In genomic region chr14:98520966-98521365, GRCm38 (mm10) we compare ENCODE assay signal across 31 mouse cellular contexts.
"Had no signal": no experiment of that assay in that cellular context is flagged by ENCODE, and none has a peak within 500 bp of the region (broad histone marks: within the 10 kb centered on the region; RNA-seq: fewer than 3 reads in every experiment).

No protein-coding gene starts in this region.

- H3K36me3 ChIP-seq: limb, embryonic 10.5 days; limb, embryonic 12.5 days; limb, embryonic 13.5 days; limb, embryonic 15.5 days; liver, embryonic 12.5 days; liver, embryonic 13.5 days; liver, embryonic 15.5 days; lung, embryonic 15.5 days; midbrain, embryonic 10.5 days; midbrain, embryonic 12.5 days; midbrain, embryonic 13.5 days; midbrain, embryonic 15.5 days; neural tube, embryonic 12.5 days had no signal

- H3K4me2 ChIP-seq: limb, embryonic 12.5 days; limb, embryonic 13.5 days; limb, embryonic 15.5 days; liver, embryonic 11.5 days; liver, embryonic 12.5 days; liver, embryonic 13.5 days; liver, embryonic 15.5 days; lung, embryonic 14.5 days; lung, embryonic 15.5 days; midbrain, embryonic 11.5 days; midbrain, embryonic 12.5 days; midbrain, embryonic 13.5 days; midbrain, embryonic 15.5 days; neural tube, embryonic 12.5 days had no signal

- H3K27ac ChIP-seq: left cerebral cortex, adult 2 months; limb, embryonic 10.5 days; limb, embryonic 12.5 days; limb, embryonic 13.5 days; limb, embryonic 15.5 days; liver, embryonic 12.5 days; liver, embryonic 13.5 days; liver, embryonic 14.5 days; liver, embryonic 15.5 days; lung, embryonic 15.5 days; macrophage; midbrain, embryonic 10.5 days; midbrain, embryonic 12.5 days; midbrain, embryonic 13.5 days; midbrain, embryonic 15.5 days; neural tube, embryonic 12.5 days had no signal

- H3K4me3 ChIP-seq: left cerebral cortex, adult 2 months; limb, embryonic 10.5 days; limb, embryonic 12.5 days; limb, embryonic 13.5 days; limb, embryonic 15.5 days; liver, embryonic 12.5 days; liver, embryonic 13.5 days; liver, embryonic 15.5 days; lung, embryonic 15.5 days; megakaryocyte, embryonic 14.5 days; midbrain, embryonic 10.5 days; midbrain, embryonic 12.5 days; midbrain, embryonic 13.5 days; midbrain, embryonic 15.5 days; myocyte; neural tube, embryonic 12.5 days had no signal

- ATAC-seq: liver, embryonic 12.5 days; liver, postnatal 0 days; midbrain, embryonic 13.5 days; midbrain, embryonic 15.5 days; midbrain, embryonic 16.5 days had no signal

- H3K9me3 ChIP-seq: limb, embryonic 10.5 days; limb, embryonic 12.5 days; limb, embryonic 13.5 days; limb, embryonic 15.5 days; liver, embryonic 12.5 days; liver, embryonic 13.5 days; liver, embryonic 15.5 days; lung, embryonic 15.5 days; megakaryocyte, embryonic 14.5 days; midbrain, embryonic 10.5 days; midbrain, embryonic 12.5 days; midbrain, embryonic 13.5 days; midbrain, embryonic 15.5 days; neural tube, embryonic 12.5 days had no signal

- DNase-seq: left cerebral cortex, postnatal 4 days; liver; liver, embryonic 13.5 days; liver, postnatal 0 days; lung, adult 2 months; lung, embryonic 14.5 days; lung, postnatal 10 days; lung, postnatal 14 days; lung, postnatal 36 days; lung, postnatal 4 days; midbrain, embryonic 14.5 days had no signal

- H3K4me1 ChIP-seq: limb, embryonic 15.5 days; liver, embryonic 12.5 days; liver, embryonic 13.5 days; liver, embryonic 15.5 days; lung, embryonic 15.5 days; megakaryocyte, embryonic 14.5 days; midbrain, embryonic 10.5 days; midbrain, embryonic 12.5 days; midbrain, embryonic 13.5 days; midbrain, embryonic 15.5 days; neural tube, embryonic 12.5 days had no signal

- H3K9ac ChIP-seq: limb, embryonic 12.5 days; limb, embryonic 13.5 days; limb, embryonic 15.5 days; liver, embryonic 12.5 days; liver, embryonic 13.5 days; liver, embryonic 14.5 days; liver, embryonic 15.5 days; liver, postnatal 0 days; lung, embryonic 14.5 days; lung, embryonic 15.5 days; midbrain, embryonic 12.5 days; midbrain, embryonic 13.5 days; midbrain, embryonic 15.5 days; neural tube, embryonic 12.5 days had no signal

- H3K27me3 ChIP-seq: limb, embryonic 12.5 days; limb, embryonic 13.5 days; limb, embryonic 15.5 days; liver, embryonic 12.5 days; liver, embryonic 13.5 days; liver, embryonic 15.5 days; lung, embryonic 15.5 days; megakaryocyte, embryonic 14.5 days; midbrain, embryonic 12.5 days; midbrain, embryonic 13.5 days; midbrain, embryonic 15.5 days; neural tube, embryonic 12.5 days had no signal
